Mouse (Mus musculus) bone marrow, adult 2 months (tissue): ENCODE measurements around the gene Olfr39. TPM values are rescaled to one million over a fixed set of nuclear protein-coding genes. Genes with fewer than 3 reads are reported as not detected.
"Not testable (repeated sequence)": the region's sequence is repeated elsewhere in the genome, so short reads cannot be mapped to it uniquely, and the experiment has no call there.

Source experiments
- H3K27ac ChIP-seq: fragments of 200-500 bp; 2 replicates; pipeline ENCODE4 v1.5.1; 2012; ENCODE audit warnings: low read depth, mild to moderate bottlenecking, control low read depth, inconsistent platforms, low read length; ENCODE audit not compliant: control insufficient read depth, poor library complexity, insufficient read depth
- H3K4me1 ChIP-seq: fragments of 200-500 bp; 2 replicates; pipeline ENCODE4 v1.6.1; 2011; ENCODE audit warnings: low read length; ENCODE audit not compliant: control insufficient read depth, insufficient read depth
- H3K4me3 ChIP-seq: fragments of 200-500 bp; replicated peaks from 2 replicates; pipeline ENCODE3; 2011; ENCODE audit warnings: mild to moderate bottlenecking, low read depth, low read length, control low read depth; ENCODE audit not compliant: control insufficient read depth
- CTCF ChIP-seq: fragments of 200-500 bp; IDR thresholded peaks from 2 replicates; pipeline ENCODE4 v1.5.1; 2011; ENCODE audit warnings: low read length, control low read depth; ENCODE audit not compliant: control insufficient read depth, insufficient read depth
- POLR2A ChIP-seq: fragments of 200-500 bp; IDR thresholded peaks from 2 replicates; pipeline ENCODE4 v1.6.1; 2011; ENCODE audit warnings: low read depth, mild to moderate bottlenecking, control low read depth, low read length, borderline replicate concordance; ENCODE audit not compliant: control insufficient read depth
- WGBS: fragments of 180-500 bp; shearing (Covaris S2); methylation state at CpG from one replicate; pipeline ENCODE4 v1.1.7; 2018; 5-methylcytosine and 5-hydroxymethylcytosine counted together
- polyA plus RNA-seq: library from polyadenylated mRNA; stranded (reverse); fragments of >200 nt; gene quantifications from 2 replicates; pipeline ENCODE4 v1.2.4, GENCODE M21; 2011; ENCODE audit warnings: low replicate concordance; ENCODE audit not compliant: missing spikeins, insufficient read depth, insufficient read length

Olfr39 gene
- polyA plus RNA-seq: not detected in 2 replicates

DNA sequence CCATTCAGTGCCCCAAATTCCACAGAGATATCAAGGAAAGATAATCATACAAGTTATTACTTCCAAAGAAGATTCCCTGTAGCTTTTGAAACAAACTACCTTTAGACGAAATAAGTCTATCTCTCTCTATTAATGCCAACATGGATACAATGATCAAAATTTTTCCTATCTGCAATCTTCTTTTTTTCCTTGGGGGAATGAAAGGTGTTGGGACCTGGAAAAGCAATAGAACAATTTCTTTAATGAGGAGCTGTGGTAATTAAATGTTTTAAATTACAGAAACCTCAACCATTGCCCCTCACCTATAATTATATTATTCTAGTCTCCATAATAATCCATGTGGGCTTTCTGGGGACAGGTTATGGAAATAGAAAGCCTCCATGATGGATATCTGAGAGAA is at the start of gene Olfr39:
Gene Olfr39 (plus strand): TSS at position 301 of the 400 bp plus-strand sequence.
- Histone ChIP-seq H3K4me3 (no peak within 1 kb of the TSS), H3K4me1 (no peaks in the 10 kb centered on the region), H3K27ac (no peak within 1 kb of the TSS)
- 77% methylated on average over 1 of the region's 1 CpGs for WGBS
- TF ChIP-seq CTCF (no peak), POLR2A (no peak)

DNA sequence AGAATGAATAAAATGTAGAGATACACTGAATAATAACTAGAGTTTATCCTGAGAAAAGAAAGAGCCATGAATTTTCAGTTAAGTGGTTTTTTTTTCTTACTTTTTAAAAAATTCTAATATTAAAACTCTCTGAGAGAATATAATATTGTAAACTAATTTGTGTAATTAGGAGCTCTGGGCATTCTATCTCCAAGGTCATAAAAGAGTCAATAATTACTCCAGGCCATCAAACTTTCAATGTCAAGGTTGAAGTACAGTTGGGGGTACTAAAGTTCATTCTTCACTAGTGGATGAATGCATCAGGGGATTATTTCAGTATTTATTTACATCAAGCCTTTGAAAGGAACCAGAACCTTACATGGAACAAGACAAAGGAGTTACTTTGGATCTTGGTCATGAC is 45.3 kb upstream of the Olfr39 start, which contains the start of gene Olfr872:
Gene Olfr872 (plus strand): TSS at position 301 of the 400 bp plus-strand sequence.
- no peak within 1 kb of the TSS for H3K27ac ChIP-seq
- TF ChIP-seq CTCF (no peak), POLR2A (no peak)
- no peak within 1 kb of the TSS for H3K4me3 ChIP-seq
- H3K4me1 ChIP-seq: no peaks in the 10 kb centered on the region

DNA sequence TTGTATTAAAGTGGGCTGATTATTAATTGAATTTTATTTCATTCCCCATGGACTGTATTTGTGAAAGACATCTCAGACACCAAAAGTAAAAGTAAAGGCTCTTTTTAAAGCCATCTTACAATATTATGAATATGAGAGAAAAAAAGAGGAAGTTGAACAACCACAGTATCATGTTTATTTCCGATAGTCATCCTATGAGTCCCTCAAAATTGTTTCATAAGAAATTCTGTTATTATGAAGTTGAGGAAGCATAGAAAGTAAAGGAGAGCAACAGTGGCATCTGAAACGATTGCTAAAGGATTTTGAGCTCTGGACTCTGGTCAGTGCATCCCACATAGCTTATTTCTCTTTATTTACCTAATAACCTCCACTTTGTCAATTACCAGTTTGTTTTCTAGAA is 44.8 kb upstream of the Olfr39 start:
- no peak for TF ChIP-seq CTCF
- TF ChIP-seq POLR2A: no peak
- H3K27ac ChIP-seq: no peak overlapping the region
- no peaks in the 10 kb centered on the region for H3K4me1 ChIP-seq
- no peak overlapping the region for H3K4me3 ChIP-seq
- 32% methylated on average over 2 of the region's 2 CpGs for WGBS

DNA sequence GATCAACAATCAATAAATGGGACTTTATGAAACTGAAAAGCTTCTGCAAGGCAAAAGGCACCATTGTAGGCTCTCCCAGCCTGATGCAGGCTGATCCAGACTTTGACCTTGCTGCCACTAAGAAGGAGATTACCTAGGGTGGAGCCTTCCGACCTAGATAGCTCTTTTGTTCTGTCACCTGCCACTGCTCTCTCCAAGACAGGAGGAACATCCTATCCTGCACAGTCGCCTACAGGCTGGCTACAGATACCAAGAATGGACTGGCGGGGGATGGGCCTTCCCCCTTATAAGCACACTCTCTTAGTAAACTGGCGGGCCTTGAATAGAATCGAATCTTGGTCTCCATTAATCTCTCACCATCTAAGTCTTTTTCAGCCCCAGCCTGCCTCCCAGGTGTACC is 13.4 kb downstream of the Olfr39 start:
- H3K4me1 ChIP-seq, H3K4me3 ChIP-seq, H3K27ac ChIP-seq: not testable (repeated sequence)
- WGBS: 82% methylated on average over 5 of the region's 5 CpGs

DNA sequence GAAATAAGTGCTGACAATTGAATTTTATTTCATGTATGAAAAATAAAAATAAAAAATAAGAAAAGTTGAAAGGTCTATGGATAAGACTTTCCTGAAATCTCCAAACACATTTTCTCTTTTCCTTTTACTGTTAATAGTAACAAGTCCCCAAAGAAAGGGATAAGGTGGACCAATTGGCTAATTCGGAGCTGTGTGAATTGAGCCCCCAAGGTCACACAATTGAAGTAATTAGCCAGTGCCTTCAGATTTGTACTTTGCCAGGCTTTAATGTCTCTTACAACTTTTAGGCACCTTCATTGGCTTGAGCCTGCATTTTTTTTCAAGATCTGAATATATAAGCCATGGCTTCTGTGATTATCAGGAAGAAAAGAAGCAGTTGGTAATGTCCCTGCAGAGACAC is 16.1 kb downstream of the Olfr39 start, which contains the start of gene Olfr873:
Gene Olfr873 (plus strand): TSS at position 301 of the 400 bp plus-strand sequence.
- whole genome bisulfite sequencing: 68% methylated on average over 1 of the region's 1 CpGs
- TF ChIP-seq CTCF: no peak
- TF ChIP-seq POLR2A: no peak
- no peak within 1 kb of the TSS for H3K4me3 ChIP-seq
- no peak within 1 kb of the TSS for H3K27ac ChIP-seq
- H3K4me1 ChIP-seq: no peaks in the 10 kb centered on the region

DNA sequence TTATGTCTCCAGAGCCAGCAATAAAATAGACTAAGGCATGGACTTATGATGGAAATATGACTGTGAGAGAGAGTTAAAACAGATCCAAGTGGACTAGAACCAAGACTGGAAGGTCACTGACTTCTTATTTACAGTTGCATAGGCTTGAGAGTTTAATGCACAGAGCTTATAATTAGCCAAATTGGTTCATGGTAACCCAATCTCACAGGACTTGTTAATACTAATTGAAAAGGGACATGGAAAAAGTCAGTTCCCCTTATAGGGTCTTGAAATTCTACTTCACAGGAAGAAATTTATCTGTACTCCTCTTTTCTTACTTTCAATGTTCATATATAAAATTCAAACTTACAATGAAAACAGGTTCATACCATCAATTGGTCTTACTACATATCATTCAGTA is 53.8 kb downstream of the Olfr39 start, which contains the start of gene Olfr18:
Gene Olfr18 (minus strand): TSS at position 101 of the 400 bp plus-strand sequence.
- no peak for TF ChIP-seq POLR2A
- TF ChIP-seq CTCF: no peak
- no peak within 1 kb of the TSS for H3K4me3 ChIP-seq
- no peak within 1 kb of the TSS for H3K27ac ChIP-seq
- no peaks in the 10 kb centered on the region for H3K4me1 ChIP-seq

Other genes with a start within 250 kb of the Olfr39 start
- not detected in 2 replicates for gene Olfr867, start 224.8 kb upstream of the Olfr39 start, polyA plus RNA-seq
- not detected in 2 replicates for gene Olfr868, start 183.7 kb upstream of the Olfr39 start, polyA plus RNA-seq
- gene Olfr869, start 153.3 kb upstream of the Olfr39 start, polyA plus RNA-seq: not detected in 2 replicates
- gene Olfr870, start 108.3 kb upstream of the Olfr39 start, polyA plus RNA-seq: 0.23 TPM in 1 of 2 replicates, not detected in the other
- not detected in 2 replicates for gene Olfr871, start 70.1 kb upstream of the Olfr39 start, polyA plus RNA-seq
- gene Olfr872, start 45.2 kb upstream of the Olfr39 start, polyA plus RNA-seq: not detected in 2 replicates
- 0.93 and 1.5 TPM in 2 replicates for gene Olfr873, start 16.2 kb downstream of the Olfr39 start, polyA plus RNA-seq
- 0.56 TPM in 1 of 2 replicates, not detected in the other for gene Olfr18, start 53.7 kb downstream of the Olfr39 start, polyA plus RNA-seq
- gene Zfp560, start 102.8 kb downstream of the Olfr39 start, polyA plus RNA-seq: 4.6 and 16.3 TPM in 2 replicates
- 2.4 and 6.6 TPM in 2 replicates for gene Zfp26, start 177.8 kb downstream of the Olfr39 start, polyA plus RNA-seq
- 4.6 and 11.2 TPM in 2 replicates for gene Zfp426, start 210.4 kb downstream of the Olfr39 start, polyA plus RNA-seq
- gene Zfp266, start 239.1 kb downstream of the Olfr39 start, polyA plus RNA-seq: 3.0 and 9.8 TPM in 2 replicates